Mouse (Mus musculus) forebrain, embryonic 10.5 days (tissue): ENCODE data around the gene Myo1e. TPM values are rescaled to one million over a fixed set of nuclear protein-coding genes. Genes with fewer than 3 reads are reported as not detected.
A peak's percentile ranks its signal among the peaks of the same experiment; 100 is the strongest.

Experiments used
- DNase-seq: peaks from one replicate; pipeline ENCODE4 v3.0.0-alpha.2; 2017; ENCODE audit warnings: low spot score; ENCODE audit errors: extremely low spot score
- H3K27ac ChIP-seq: fragments of 300-500 bp; sonication (generic); 2 replicates; pipeline ENCODE4 v1.5.1; 2016; ENCODE audit warnings: mild to moderate bottlenecking
- H3K27me3 ChIP-seq: fragments of 300-500 bp; sonication (generic); 2 replicates; pipeline ENCODE4 v1.6.1; 2016; ENCODE audit warnings: mild to moderate bottlenecking; ENCODE audit not compliant: poor library complexity, severe bottlenecking
- H3K36me3 ChIP-seq: fragments of 300-500 bp; sonication (generic); replicated peaks from 2 replicates; pipeline ENCODE4 v1.6.1; 2016; ENCODE audit warnings: mild to moderate bottlenecking, moderate library complexity
- H3K4me1 ChIP-seq: fragments of 300-500 bp; sonication (generic); 2 replicates; pipeline ENCODE4 v1.6.1; 2016
- H3K4me3 ChIP-seq: fragments of 300-500 bp; sonication (generic); 2 replicates; pipeline ENCODE4 v1.5.1; 2016; ENCODE audit warnings: mild to moderate bottlenecking, moderate library complexity
- H3K9me3 ChIP-seq: fragments of 300-500 bp; sonication (generic); 2 replicates; pipeline ENCODE4 v1.6.1; 2016; ENCODE audit warnings: mild to moderate bottlenecking, moderate library complexity
- WGBS: fragments of 180-500 bp; shearing (Covaris S2); methylation state at CpG from one replicate; pipeline ENCODE4 v1.1.7; 2016; 5-methylcytosine and 5-hydroxymethylcytosine counted together
- polyA plus RNA-seq: library from polyadenylated mRNA; unstranded; fragments of >200 nt; fragmentation: Nextera tagmentation; extraction: Ambion mirVana; gene quantifications from 2 replicates; pipeline ENCODE4 v1.2.1, GENCODE M21; 2016

The Myo1e gene
- polyA plus RNA-seq, 1 experiment from 2014 or later, result 11.4 TPM

GRCm38 (mm10) chr9:70263735-70264134, 56.6 kb downstream of the Myo1e start:
- peak overlapping the region; percentile 36 for H3K27ac ChIP-seq
- DNase-seq, result no peak

GRCm38 (mm10) chr9:70265513-70265912, 58.4 kb downstream of the Myo1e start:
- H3K9me3 ChIP-seq, result no peaks in the 10 kb centered on the region
- H3K36me3 ChIP-seq, result no peaks in the 10 kb centered on the region
- H3K4me1 ChIP-seq, result peaks cover 56% of the 10 kb centered on the region
- 92% methylated on average over 5 of the region's 5 CpGs for WGBS
- H3K4me3 ChIP-seq, result no peak overlapping the region
- no peak overlapping the region for H3K27ac ChIP-seq
- H3K27me3 ChIP-seq, result no peaks in the 10 kb centered on the region
- DNase-seq, result no peak

More at GRCm38 (mm10) chr9:70263735-70264134, 56.6 kb downstream of the Myo1e start:
- Histone ChIP-seq H3K27me3 (no peaks in the 10 kb centered on the region), H3K4me3 (no peak overlapping the region), H3K36me3 (no peaks in the 10 kb centered on the region), H3K9me3 (no peaks in the 10 kb centered on the region), H3K4me1 (peaks cover 48% of the 10 kb centered on the region)
- WGBS, result 43% methylated on average over 7 of the region's 7 CpGs

GRCm38 (mm10) chr9:70266186-70266585, 59.0 kb downstream of the Myo1e start:
- no peak overlapping the region for H3K27ac ChIP-seq
- H3K27me3 ChIP-seq, result no peaks in the 10 kb centered on the region
- no peak for DNase-seq
- peaks cover 49% of the 10 kb centered on the region for H3K4me1 ChIP-seq
- no peak overlapping the region for H3K4me3 ChIP-seq
- 93% methylated on average over 2 of the region's 2 CpGs for WGBS
- H3K36me3 ChIP-seq, result no peaks in the 10 kb centered on the region
- no peaks in the 10 kb centered on the region for H3K9me3 ChIP-seq

- Histone ChIP-seq H3K36me3 (no peaks in the 10 kb centered on the region), H3K4me1 (peaks cover 40% of the 10 kb centered on the region), H3K9me3 (no peaks in the 10 kb centered on the region), H3K27me3 (no peaks in the 10 kb centered on the region), H3K4me3 (no peak overlapping the region), H3K27ac (no peak overlapping the region)
- WGBS, result 88% methylated on average over 5 of the region's 5 CpGs
- no peak for DNase-seq
Observed at GRCm38 (mm10) chr9:70267108-70267507, 60.0 kb downstream of the Myo1e start.

- no peak overlapping the region for H3K4me3 ChIP-seq
- peaks cover 19% of the 10 kb centered on the region for H3K4me1 ChIP-seq
- no peaks in the 10 kb centered on the region for H3K36me3 ChIP-seq
- no peaks in the 10 kb centered on the region for H3K9me3 ChIP-seq
- no peak for DNase-seq
- H3K27me3 ChIP-seq, result no peaks in the 10 kb centered on the region
- H3K27ac ChIP-seq, result peak overlapping the region; percentile 75
- 39% methylated on average over 10 of the region's 10 CpGs for WGBS
Observed at GRCm38 (mm10) chr9:70269349-70269748, 62.2 kb downstream of the Myo1e start.

- H3K27me3 ChIP-seq, result no peaks in the 10 kb centered on the region
- no peaks in the 10 kb centered on the region for H3K9me3 ChIP-seq
- 95% methylated on average over 4 of the region's 4 CpGs for WGBS
- H3K4me3 ChIP-seq, result no peak overlapping the region
- peaks cover 19% of the 10 kb centered on the region for H3K4me1 ChIP-seq
- no peak for DNase-seq
- no peaks in the 10 kb centered on the region for H3K36me3 ChIP-seq
- no peak overlapping the region for H3K27ac ChIP-seq
Observed at GRCm38 (mm10) chr9:70270468-70270867, 63.3 kb downstream of the Myo1e start.

GRCm38 (mm10) chr9:70271137-70271536, 64.0 kb downstream of the Myo1e start:
- no peaks in the 10 kb centered on the region for H3K27me3 ChIP-seq
- no peak overlapping the region for H3K27ac ChIP-seq
- DNase-seq, result no peak
- no peaks in the 10 kb centered on the region for H3K36me3 ChIP-seq
- H3K4me3 ChIP-seq, result no peak overlapping the region
- no peaks in the 10 kb centered on the region for H3K9me3 ChIP-seq
- peaks cover 19% of the 10 kb centered on the region for H3K4me1 ChIP-seq
- WGBS, result 90% methylated on average over 7 of the region's 7 CpGs

- 94% methylated on average over 9 of the region's 9 CpGs for WGBS
- Histone ChIP-seq H3K36me3 (no peaks in the 10 kb centered on the region), H3K4me3 (no peak overlapping the region), H3K4me1 (peaks cover 19% of the 10 kb centered on the region), H3K27me3 (no peaks in the 10 kb centered on the region), H3K27ac (no peak overlapping the region), H3K9me3 (no peaks in the 10 kb centered on the region)
- DNase-seq, result no peak
Observed at GRCm38 (mm10) chr9:70271631-70272030, 64.5 kb downstream of the Myo1e start.

- no peak overlapping the region for H3K4me3 ChIP-seq
- no peaks in the 10 kb centered on the region for H3K36me3 ChIP-seq
- H3K9me3 ChIP-seq, result no peaks in the 10 kb centered on the region
- no peaks in the 10 kb centered on the region for H3K27me3 ChIP-seq
- no peak for DNase-seq
- 89% methylated on average over 6 of the region's 6 CpGs for WGBS
- no peak overlapping the region for H3K27ac ChIP-seq
- peaks cover 11% of the 10 kb centered on the region for H3K4me1 ChIP-seq
Observed at GRCm38 (mm10) chr9:70274071-70274470, 66.9 kb downstream of the Myo1e start.

- H3K27me3 ChIP-seq, result no peaks in the 10 kb centered on the region
- 91% methylated on average over 6 of the region's 6 CpGs for WGBS
- H3K36me3 ChIP-seq, result no peaks in the 10 kb centered on the region
- no peaks in the 10 kb centered on the region for H3K9me3 ChIP-seq
- no peak overlapping the region for H3K4me3 ChIP-seq
- no peak overlapping the region for H3K27ac ChIP-seq
- DNase-seq, result no peak
- H3K4me1 ChIP-seq, result peaks cover 7% of the 10 kb centered on the region
Observed at GRCm38 (mm10) chr9:70274476-70274875, 67.3 kb downstream of the Myo1e start.

GRCm38 (mm10) chr9:70274887-70275555, 67.9 kb downstream of the Myo1e start:
- Histone ChIP-seq H3K27ac (no peak overlapping the region), H3K4me1 (peaks cover 2% of the 10 kb centered on the region; the same call in 1 of the 2 replicates), H3K27me3 (no peaks in the 10 kb centered on the region), H3K4me3 (no peak overlapping the region), H3K36me3 (no peaks in the 10 kb centered on the region), H3K9me3 (no peaks in the 10 kb centered on the region)
- 92% methylated on average over 12 of the region's 12 CpGs for WGBS
- no peak for DNase-seq

- WGBS, result 90% methylated on average over 3 of the region's 3 CpGs
- Histone ChIP-seq H3K4me1 (no peaks in the 10 kb centered on the region), H3K36me3 (no peaks in the 10 kb centered on the region)
Observed at GRCm38 (mm10) chr9:70277076-70277475, 69.9 kb downstream of the Myo1e start.

GRCm38 (mm10) chr9:70277529-70277982, 70.4 kb downstream of the Myo1e start:
- no peak overlapping the region for H3K27ac ChIP-seq
- H3K27me3 ChIP-seq, result no peaks in the 10 kb centered on the region
- no peak overlapping the region for H3K4me3 ChIP-seq
- no peaks in the 10 kb centered on the region for H3K4me1 ChIP-seq
- 89% methylated on average over 11 of the region's 11 CpGs for WGBS
- DNase-seq, result no peak
- no peaks in the 10 kb centered on the region for H3K9me3 ChIP-seq
- H3K36me3 ChIP-seq, result no peaks in the 10 kb centered on the region

More at GRCm38 (mm10) chr9:70277076-70277475, 69.9 kb downstream of the Myo1e start:
- Histone ChIP-seq H3K9me3 (no peaks in the 10 kb centered on the region), H3K4me3 (no peak overlapping the region), H3K27me3 (no peaks in the 10 kb centered on the region), H3K27ac (no peak overlapping the region)
- no peak for DNase-seq
